Mouse (Mus musculus): ENCODE measurements around the gene Stat3.

Stat3 gene

GRCm38 (mm10) chr11:100887236-100887635 is 52.1 kb downstream of the Stat3 start:
- no peak for DNase-seq

- DNase-seq: no peak
Measured at GRCm38 (mm10) chr11:100886188-100886740, 53.1 kb downstream of the Stat3 start.

- no peak for DNase-seq
Measured at GRCm38 (mm10) chr11:100885472-100885871, 53.9 kb downstream of the Stat3 start.

- no peak for DNase-seq
Measured at GRCm38 (mm10) chr11:100883640-100884039, 55.7 kb downstream of the Stat3 start.

- no peak for DNase-seq
Measured at GRCm38 (mm10) chr11:100879321-100880078, 59.8 kb downstream of the Stat3 start.

GRCm38 (mm10) chr11:100875761-100876160 is 63.6 kb downstream of the Stat3 start:
- no peak for DNase-seq

GRCm38 (mm10) chr11:100870968-100871350 is 68.4 kb downstream of the Stat3 start:
- peak; percentile 67 for DNase-seq

GRCm38 (mm10) chr11:100870256-100870967 is 68.9 kb downstream of the Stat3 start:
- no peak for DNase-seq

GRCm38 (mm10) chr11:100865618-100866017 is 73.7 kb downstream of the Stat3 start:
- DNase-seq: no peak

- DNase-seq: no peak
Measured at GRCm38 (mm10) chr11:100863141-100863540, 76.2 kb downstream of the Stat3 start.

GRCm38 (mm10) chr11:100861836-100862235 is 77.5 kb downstream of the Stat3 start:
- DNase-seq: no peak

GRCm38 (mm10) chr11:100861335-100861734 is 78.0 kb downstream of the Stat3 start:
- DNase-seq: no peak

GRCm38 (mm10) chr11:100860198-100861048 is 78.9 kb downstream of the Stat3 start:
- DNase-seq: peak; percentile 88

- no peak for DNase-seq
Measured at GRCm38 (mm10) chr11:100859579-100860075, 79.7 kb downstream of the Stat3 start.

- no peak for DNase-seq
Measured at GRCm38 (mm10) chr11:100858935-100859578, 80.3 kb downstream of the Stat3 start, which contains the start of gene Stat5a. Gene Stat5a (plus strand): TSS chr11:100859351.

GRCm38 (mm10) chr11:100857960-100858359 is 81.4 kb downstream of the Stat3 start:
- DNase-seq: no peak

GRCm38 (mm10) chr11:100855178-100855577 is 84.2 kb downstream of the Stat3 start:
- DNase-seq: no peak

- no peak for DNase-seq
Measured at GRCm38 (mm10) chr11:100854268-100854667, 85.1 kb downstream of the Stat3 start.

- DNase-seq: no peak
Measured at GRCm38 (mm10) chr11:100853018-100853417, 86.3 kb downstream of the Stat3 start.

- DNase-seq: no peak
Measured at GRCm38 (mm10) chr11:100852088-100852487, 87.3 kb downstream of the Stat3 start.

- peak; percentile 62 for DNase-seq
Measured at GRCm38 (mm10) chr11:100850778-100851528, 88.4 kb downstream of the Stat3 start.
